Mouse (Mus musculus): Measurements from ENCODE around the gene Jund.

DNA sequence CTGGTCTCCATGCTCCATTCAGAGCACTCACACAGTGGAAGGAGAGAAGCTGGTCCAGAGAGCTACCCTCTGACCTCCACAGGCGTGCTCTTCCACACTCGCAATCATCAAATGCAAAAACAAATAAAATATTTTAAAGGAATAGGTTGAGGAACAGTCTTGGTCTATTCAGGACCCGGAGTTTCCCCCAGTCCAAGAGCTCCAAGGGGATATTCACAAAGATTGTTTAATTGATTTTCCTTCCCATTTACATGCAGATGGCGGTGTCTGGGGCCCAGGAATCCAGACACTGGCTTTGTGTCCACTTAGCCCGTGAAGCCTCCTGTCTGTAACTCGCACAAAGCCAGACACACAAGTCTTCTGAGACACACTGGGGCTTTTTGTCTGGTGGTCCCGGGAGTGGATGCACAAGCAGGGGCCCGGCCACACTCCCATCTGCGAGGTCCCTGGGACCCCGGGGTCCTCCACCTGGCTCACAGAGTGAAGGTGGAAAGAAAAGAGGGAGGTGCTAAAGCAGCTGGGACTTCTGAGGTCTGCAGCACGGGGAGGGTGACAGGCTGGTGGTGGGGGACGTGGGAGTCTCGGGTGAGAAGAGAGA lies 42.5 kb upstream of the Jund start:
- TF ChIP-seq GATA1 (IDR thresholded peaks at IDR 0.05; ENCODE audit: low read length) (no peak), TAL1 (IDR thresholded peaks at IDR 0.05; ENCODE audit: low read length) (no peak)
